Mouse (Mus musculus): Measurements from ENCODE around the gene Timp2.

Timp2 gene

GRCm38 (mm10) chr11:118369657-118370056 lies 14.1 kb upstream of the Timp2 start:
- DNase-seq (ENCODE audit: low read depth, low spot score): no peak

DNA sequence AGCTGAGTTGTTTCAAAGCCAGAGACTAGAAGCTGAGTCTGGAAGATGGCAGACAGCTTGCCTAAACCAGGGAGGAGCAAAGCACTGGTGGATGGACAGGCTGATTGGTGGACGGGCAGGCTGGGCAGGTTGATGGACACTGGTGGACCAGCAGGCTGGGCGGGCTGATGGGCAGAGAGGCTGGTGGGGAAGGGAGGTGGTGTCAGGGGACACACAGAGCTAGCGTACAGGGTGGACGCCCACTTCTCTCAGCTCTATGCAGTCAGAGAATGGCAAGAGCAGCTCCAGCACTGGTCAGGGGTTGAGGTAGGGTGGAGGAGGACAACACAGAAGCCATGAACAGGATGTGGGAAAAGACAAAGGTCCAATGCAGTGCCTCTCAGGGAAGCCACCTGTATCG lies 13.7 kb upstream of the Timp2 start:
- DNase-seq (ENCODE audit: low read depth, low spot score): no peak

DNA sequence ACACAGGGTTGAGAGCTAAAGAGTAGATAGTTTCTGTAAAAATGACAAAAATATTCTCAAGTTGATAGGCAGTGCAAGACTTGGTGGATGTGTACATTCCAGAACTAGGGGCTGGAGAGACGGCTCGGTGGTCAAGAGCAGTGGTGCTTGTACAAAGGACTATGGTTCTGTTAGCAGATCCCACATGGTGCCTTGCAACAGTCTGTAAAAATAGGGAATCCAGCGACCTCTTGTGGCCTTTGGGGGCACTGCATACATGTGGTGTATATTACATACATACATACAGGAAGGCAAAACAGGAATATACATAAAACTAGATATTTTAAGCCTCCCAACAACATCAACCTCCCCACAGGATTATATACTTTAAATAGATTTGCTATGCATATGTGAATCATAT lies 12.8 kb upstream of the Timp2 start:
- peak; percentile 8 for DNase-seq (ENCODE audit: low read depth, low spot score)

DNA sequence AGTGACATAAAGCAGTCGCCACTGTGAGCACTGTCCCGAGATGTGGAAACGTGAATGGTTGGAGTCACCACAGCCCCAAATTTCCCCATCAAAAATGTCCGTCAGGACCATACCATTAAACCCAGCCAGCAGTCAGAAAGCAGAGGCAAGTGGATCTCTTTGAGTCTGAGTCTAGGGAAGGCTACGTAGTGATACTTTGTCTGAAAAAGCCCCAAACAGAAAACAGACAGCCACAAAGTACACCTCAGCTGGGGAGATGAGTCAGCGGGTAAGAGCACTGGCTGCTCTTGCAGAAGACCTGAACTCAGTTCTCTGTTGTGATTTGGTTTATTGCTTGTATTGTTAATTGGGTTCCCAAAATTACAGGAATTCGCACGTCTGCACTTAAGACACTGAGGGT lies 11.0 kb upstream of the Timp2 start:
- no peak for DNase-seq (ENCODE audit: low read depth, low spot score)

- no peak for DNase-seq (ENCODE audit: low read depth, low spot score)
These were observed 10.6 kb upstream of the Timp2 start for GRCm38 (mm10) chr11:118366108-118366507.

DNA sequence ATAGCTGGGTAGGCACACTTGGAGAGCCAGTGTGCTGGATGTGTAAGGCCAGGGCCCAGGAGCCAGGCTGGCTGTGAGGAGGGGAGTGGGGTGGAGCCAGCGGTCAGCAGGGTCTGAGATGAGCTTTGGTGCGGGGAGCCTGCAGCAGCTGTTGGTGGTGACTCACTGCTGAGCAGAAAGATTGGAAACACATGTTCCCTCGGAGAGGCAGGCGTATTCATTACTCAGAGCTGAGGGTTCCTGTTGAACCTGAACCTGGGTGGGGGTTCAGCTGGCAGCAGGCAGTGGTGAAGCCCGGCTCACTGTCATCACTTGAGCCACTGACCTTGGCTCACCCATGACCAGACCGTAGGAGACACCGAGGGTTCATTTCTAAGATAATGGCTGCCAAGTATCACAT lies 9.6 kb upstream of the Timp2 start:
- DNase-seq (ENCODE audit: low read depth, low spot score): no peak

GRCm38 (mm10) chr11:118364021-118364420 lies 8.5 kb upstream of the Timp2 start:
- DNase-seq (ENCODE audit: low read depth, low spot score): no peak

- no peak for DNase-seq (ENCODE audit: low read depth, low spot score)
These were observed 7.5 kb upstream of the Timp2 start for GRCm38 (mm10) chr11:118362971-118363518.

DNA sequence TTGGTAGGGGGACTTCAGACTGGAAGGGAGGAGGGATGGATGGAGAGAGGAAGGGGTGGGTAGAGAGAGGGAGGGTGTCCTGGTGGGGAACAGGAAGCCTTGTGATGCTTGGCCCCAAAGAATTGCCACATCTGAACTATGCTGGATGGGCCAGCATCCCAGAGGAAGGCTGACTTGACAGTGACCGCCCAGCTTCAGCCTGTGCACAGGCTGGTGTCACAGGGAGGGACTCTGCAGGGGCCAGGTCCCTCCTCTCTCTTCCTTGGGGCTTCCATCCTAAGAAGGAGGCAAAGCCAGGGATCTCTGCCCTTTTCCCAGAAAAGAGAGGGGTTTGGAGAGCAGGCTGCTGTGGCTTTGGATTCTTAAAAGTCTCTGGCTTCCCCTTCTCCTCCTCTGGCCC lies 7.0 kb upstream of the Timp2 start:
- no peak for DNase-seq (ENCODE audit: low read depth, low spot score)

GRCm38 (mm10) chr11:118360907-118361341 lies 5.4 kb upstream of the Timp2 start:
- DNase-seq (ENCODE audit: low read depth, low spot score): no peak

- DNase-seq (ENCODE audit: low read depth, low spot score): no peak
These were observed 5.0 kb upstream of the Timp2 start for GRCm38 (mm10) chr11:118360491-118360890.

- no peak for DNase-seq (ENCODE audit: low read depth, low spot score)
These were observed 335 bp downstream of the Timp2 start for GRCm38 (mm10) chr11:118355205-118355604.

- no peak for DNase-seq (ENCODE audit: low read depth, low spot score)
These were observed 826 bp downstream of the Timp2 start for GRCm38 (mm10) chr11:118354636-118355191.

DNA sequence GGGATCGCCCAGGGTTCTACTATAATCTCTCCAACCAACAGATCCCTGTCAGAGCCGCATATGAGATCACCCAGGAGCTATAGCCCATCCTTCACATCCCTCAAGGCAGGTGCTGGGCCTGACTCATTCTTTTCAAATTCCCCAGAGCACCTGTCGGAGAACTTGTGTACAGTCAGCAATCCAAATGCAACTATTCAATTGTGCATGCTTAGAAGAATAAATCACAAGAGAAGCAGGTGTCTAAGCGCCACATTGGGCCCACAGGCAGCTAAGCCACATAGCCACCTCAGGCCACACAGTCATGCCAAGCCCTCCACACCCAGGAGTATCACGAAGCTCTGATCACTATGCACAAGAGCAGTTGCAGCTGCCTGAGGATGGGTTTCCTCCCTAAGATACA lies 6.0 kb downstream of the Timp2 start:
- no peak for DNase-seq (ENCODE audit: low read depth, low spot score)

DNA sequence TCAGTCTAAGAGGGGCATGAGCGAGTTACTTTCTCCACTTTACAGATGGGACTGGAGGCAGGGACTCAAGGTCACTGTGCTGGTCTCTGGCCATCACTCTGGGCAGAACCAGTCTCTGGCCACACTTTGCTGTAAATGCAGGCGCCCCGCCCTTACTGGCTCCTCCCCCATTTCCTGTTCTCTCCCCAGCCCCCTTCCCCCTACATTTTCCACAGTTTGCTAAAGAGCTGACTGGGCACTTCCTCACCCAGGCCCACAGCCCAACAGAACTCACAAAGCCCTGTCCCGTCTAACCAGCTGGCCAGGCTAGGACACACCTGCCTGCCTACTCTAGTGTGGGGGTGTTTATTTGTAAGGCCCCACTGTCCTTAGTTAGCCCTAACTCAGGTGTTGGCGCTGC lies 6.7 kb downstream of the Timp2 start:
- no peak for DNase-seq (ENCODE audit: low read depth, low spot score)

- DNase-seq (ENCODE audit: low read depth, low spot score): no peak
These were observed 7.1 kb downstream of the Timp2 start for GRCm38 (mm10) chr11:118348419-118348818.

DNA sequence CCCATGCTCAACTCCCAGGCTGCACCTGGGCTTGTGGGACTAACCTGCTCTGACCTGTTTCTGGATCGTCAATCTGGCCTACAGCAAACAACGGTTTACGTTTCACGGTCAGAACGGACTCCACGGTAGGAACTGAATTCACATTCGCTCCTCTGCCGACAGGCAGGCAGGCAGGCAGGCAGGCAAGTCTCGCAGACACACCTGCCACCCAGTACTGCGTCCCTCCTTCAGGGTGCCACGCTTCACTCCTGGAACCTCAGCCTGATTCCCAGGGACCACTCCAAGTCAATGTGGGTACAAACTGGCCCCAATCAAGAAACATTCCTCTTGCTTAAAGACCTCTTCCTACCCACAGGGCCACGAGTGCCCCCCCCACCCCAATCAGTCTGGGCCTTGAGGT lies 7.6 kb downstream of the Timp2 start:
- no peak for DNase-seq (ENCODE audit: low read depth, low spot score)

- DNase-seq (ENCODE audit: low read depth, low spot score): no peak
These were observed 8.1 kb downstream of the Timp2 start for GRCm38 (mm10) chr11:118347391-118347790.

DNA sequence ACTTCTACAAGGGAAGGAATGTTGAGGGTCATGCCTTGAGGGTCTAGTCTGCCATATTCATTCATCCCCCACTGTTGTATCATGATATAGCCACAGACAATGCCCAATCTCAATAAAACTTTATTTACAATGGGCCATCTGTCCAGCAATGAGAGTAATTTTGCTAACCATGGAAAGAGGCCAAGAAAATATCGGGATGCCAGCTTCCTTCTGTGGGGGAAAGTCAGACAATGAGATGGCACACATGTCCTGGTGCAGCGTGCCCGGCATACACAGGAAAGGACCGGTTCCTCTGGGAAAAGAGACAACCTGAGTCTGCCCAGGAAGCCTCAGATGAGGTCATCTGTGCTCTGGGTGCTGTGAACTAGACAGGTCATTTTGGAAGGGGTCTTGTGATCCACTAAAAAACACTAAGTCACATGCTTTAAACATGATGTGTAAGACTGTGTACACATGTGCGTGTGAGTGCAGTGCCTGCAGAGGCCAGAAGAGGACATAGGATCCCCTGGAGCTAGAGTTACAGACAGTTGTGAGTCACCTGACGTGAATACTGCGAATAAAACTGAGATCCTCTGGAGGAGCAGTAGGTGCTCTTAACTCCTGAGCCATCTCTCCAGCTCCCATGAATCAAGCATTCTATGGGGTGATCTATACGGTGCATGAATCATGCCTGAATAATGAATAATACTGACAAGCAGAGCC lies 9.0 kb downstream of the Timp2 start:
- no peak for DNase-seq (ENCODE audit: low read depth, low spot score)

GRCm38 (mm10) chr11:118345693-118346092 lies 9.8 kb downstream of the Timp2 start:
- DNase-seq (ENCODE audit: low read depth, low spot score): no peak

DNA sequence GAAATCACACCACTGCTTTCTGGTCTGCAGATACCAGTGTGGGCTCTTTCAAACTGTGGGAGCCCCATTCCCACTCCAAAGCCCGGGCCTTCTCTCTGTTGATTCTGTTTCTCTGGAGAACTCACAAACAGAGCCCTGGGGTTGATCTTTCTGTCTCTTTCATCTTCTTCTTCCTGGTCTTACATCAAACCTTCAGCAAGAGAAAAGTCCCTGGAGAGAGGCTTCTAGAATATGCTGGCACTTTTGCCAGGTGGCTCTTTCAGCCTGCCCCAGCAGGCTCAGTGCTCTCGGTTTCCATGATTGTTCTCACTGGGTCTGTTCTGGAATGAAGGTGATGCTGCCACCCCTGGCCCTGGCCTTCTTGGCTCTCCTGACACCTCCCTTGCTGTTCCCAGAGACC lies 11.9 kb downstream of the Timp2 start:
- DNase-seq (ENCODE audit: low read depth, low spot score): no peak

- no peak for DNase-seq (ENCODE audit: low read depth, low spot score)
These were observed 13.0 kb downstream of the Timp2 start, which contains the start of gene Cep295nl for GRCm38 (mm10) chr11:118342400-118342981. Gene Cep295nl, minus strand, starts transcription at chr11:118342500.
